Mouse (Mus musculus) heart, embryonic 10.5 days (tissue): ENCODE data around the gene 2700049A03Rik. TPM values are rescaled to one million over a fixed set of nuclear protein-coding genes. Genes with fewer than 3 reads are reported as not detected.

Experiments
- DNase-seq: peaks from one replicate; pipeline ENCODE4 v3.0.0-alpha.2; 2017; ENCODE audit warnings: low spot score
- H3K27ac ChIP-seq: fragments of 300-500 bp; sonication (generic); 2 replicates; pipeline ENCODE4 v1.5.1; 2016; ENCODE audit warnings: mild to moderate bottlenecking
- H3K27me3 ChIP-seq: fragments of 300-500 bp; sonication (generic); 2 replicates; pipeline ENCODE4 v1.6.1; 2016; ENCODE audit warnings: mild to moderate bottlenecking; ENCODE audit not compliant: poor library complexity, insufficient read depth, severe bottlenecking
- H3K36me3 ChIP-seq: fragments of 300-500 bp; sonication (generic); 2 replicates; pipeline ENCODE4 v1.6.1; 2016; ENCODE audit warnings: mild to moderate bottlenecking, moderate library complexity
- H3K4me1 ChIP-seq: fragments of 300-500 bp; sonication (generic); 2 replicates; pipeline ENCODE4 v1.6.1; 2016; ENCODE audit warnings: mild to moderate bottlenecking
- H3K4me3 ChIP-seq: fragments of 300-500 bp; sonication (generic); 2 replicates; pipeline ENCODE4 v1.5.1; 2016; ENCODE audit warnings: mild to moderate bottlenecking, moderate library complexity
- H3K9me3 ChIP-seq: fragments of 300-500 bp; sonication (generic); 2 replicates; pipeline ENCODE4 v1.6.1; 2016; ENCODE audit warnings: mild to moderate bottlenecking, moderate library complexity
- WGBS: fragments of 180-500 bp; shearing (Covaris S2); methylation state at CpG from one replicate; pipeline ENCODE4 v1.1.7; 2016; 5-methylcytosine and 5-hydroxymethylcytosine counted together
- polyA plus RNA-seq: library from polyadenylated mRNA; unstranded; fragments of >200 nt; fragmentation: Nextera tagmentation; extraction: Ambion mirVana; gene quantifications from 2 replicates; pipeline ENCODE4 v1.2.1, GENCODE M21; 2016

2700049A03Rik gene
- polyA plus RNA-seq, 1 experiment from 2014 or later: 13.1 TPM

DNA sequence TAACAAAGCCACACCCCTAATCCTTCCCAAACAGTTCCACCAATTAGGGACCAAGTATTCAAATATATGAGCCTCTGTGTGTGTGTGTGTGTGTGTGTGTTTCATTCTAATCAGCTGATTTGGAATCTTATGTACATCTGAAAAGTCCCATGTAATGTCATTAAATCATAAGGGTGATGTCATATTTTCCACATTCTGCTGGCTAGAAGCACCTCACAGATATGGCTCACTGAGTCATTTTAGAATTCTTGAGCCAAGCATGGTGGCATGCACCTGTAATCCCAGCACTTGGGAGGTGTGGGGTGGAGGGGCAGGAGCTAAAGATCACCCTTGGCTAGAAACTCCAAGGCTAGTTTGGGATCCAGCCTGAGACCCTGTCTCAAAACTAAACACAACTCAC is 148.8 kb downstream of the 2700049A03Rik start:
- H3K27me3 ChIP-seq: no peaks in the 10 kb centered on the region
- H3K36me3 ChIP-seq: no peaks in the 10 kb centered on the region

DNA sequence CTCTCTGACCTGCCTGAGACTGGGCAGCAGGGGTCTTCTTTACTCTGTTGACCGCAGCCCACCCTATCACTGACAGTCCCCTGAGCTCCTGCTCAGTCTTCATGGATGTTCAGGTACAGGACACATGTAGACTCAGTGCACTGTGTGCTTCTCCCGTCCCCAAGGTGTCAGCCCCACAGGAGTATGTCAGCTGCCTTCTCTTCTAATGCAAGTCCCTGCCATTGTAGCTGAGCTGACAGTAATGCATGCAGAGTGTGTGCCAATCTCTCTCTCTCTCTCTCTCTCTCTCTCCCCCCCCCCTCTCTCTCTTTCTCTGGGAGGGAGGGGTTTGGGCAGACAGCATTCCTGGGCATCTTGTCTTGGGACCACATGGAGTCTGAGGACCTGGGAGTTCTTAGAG is 153.8 kb downstream of the 2700049A03Rik start:
- H3K9me3 ChIP-seq: no peaks in the 10 kb centered on the region
- no peak overlapping the region for H3K4me3 ChIP-seq
- H3K27me3 ChIP-seq: no peaks in the 10 kb centered on the region
- no peak overlapping the region for H3K27ac ChIP-seq
- no peaks in the 10 kb centered on the region for H3K36me3 ChIP-seq
- DNase-seq: no peak
- WGBS: 67% methylated on average over 2 of the region's 2 CpGs
- peaks cover 9% of the 10 kb centered on the region; the same call in 1 of the 2 replicates for H3K4me1 ChIP-seq

More for the DNA sequence above, 148.8 kb downstream of the 2700049A03Rik start:
- Histone ChIP-seq H3K4me3 (no peak overlapping the region), H3K27ac (no peak overlapping the region), H3K9me3 (no peaks in the 10 kb centered on the region; the same call in 1 of the 2 replicates), H3K4me1 (no peaks in the 10 kb centered on the region)
- no peak for DNase-seq

Other genes starting within 250 kb of the 2700049A03Rik start
- 194 and 197 TPM in 2 replicates for gene Actr10, start 199.0 kb upstream of the 2700049A03Rik start, polyA plus RNA-seq
- 513 and 568 TPM in 2 replicates for gene Psma3, start 162.2 kb upstream of the 2700049A03Rik start, polyA plus RNA-seq
- 24.1 and 26.9 TPM in 2 replicates for gene Arid4a, start 120.9 kb upstream of the 2700049A03Rik start, polyA plus RNA-seq
- gene Tomm20l, start 25.4 kb upstream of the 2700049A03Rik start, polyA plus RNA-seq: 0.26 and 0.64 TPM in 2 replicates
- 106 and 107 TPM in 2 replicates for gene Timm9, start 164 bp upstream of the 2700049A03Rik start, polyA plus RNA-seq
- gene Dact1, start 173.0 kb downstream of the 2700049A03Rik start, polyA plus RNA-seq: 9.4 and 25.3 TPM in 2 replicates